Comparison of ENCODE assay signal across 21 mouse cellular contexts in genomic region chrX:37018150-37018654, GRCm38 (mm10). TPM values are rescaled to one million over a fixed set of nuclear protein-coding genes. Genes with fewer than 3 reads are reported as not detected.
"Had no signal": no experiment of that assay in that cellular context is flagged by ENCODE, and none has a peak within 500 bp of the region (broad histone marks: within the 10 kb centered on the region; RNA-seq: fewer than 3 reads in every experiment).

No protein-coding gene starts in this region.

- H3K4me1 ChIP-seq: neural tube, embryonic 13.5 days; neural tube, embryonic 15.5 days; stomach, embryonic 15.5 days had no signal

- DNase-seq: retina, postnatal 1 day; right cerebral cortex, adult 18-20 months; right cerebral cortex, postnatal 14 days; right cerebral cortex, postnatal 25 days; right cerebral cortex, postnatal 4 days; spleen, adult 18-20 months; thymus, adult 18-20 months; thymus, adult 2 months; thymus, postnatal 14 days; thymus, postnatal 25 days; thymus, postnatal 36 days; thymus, postnatal 4 days had no signal

- H3K4me2 ChIP-seq: neural tube, embryonic 13.5 days; neural tube, embryonic 15.5 days; stomach, embryonic 15.5 days had no signal

- H3K27me3 ChIP-seq: neural tube, embryonic 13.5 days; neural tube, embryonic 15.5 days; stomach, embryonic 15.5 days had no signal

- H3K36me3 ChIP-seq: neural tube, embryonic 13.5 days; neural tube, embryonic 15.5 days; stomach, embryonic 15.5 days had no signal

- H3K4me3 ChIP-seq: neural tube, embryonic 13.5 days; neural tube, embryonic 15.5 days; stomach, embryonic 15.5 days had no signal

- H3K9ac ChIP-seq: neural tube, embryonic 13.5 days; neural tube, embryonic 15.5 days; stomach, embryonic 15.5 days had no signal

- H3K27ac ChIP-seq: neural tube, embryonic 13.5 days; neural tube, embryonic 15.5 days; stomach, embryonic 15.5 days; stomach, postnatal 0 days had no signal

- H3K9me3 ChIP-seq: neural tube, embryonic 13.5 days; neural tube, embryonic 15.5 days; stomach, embryonic 15.5 days had no signal

RNA-seq across cellular contexts. Expression of gene Sowahd, which starts 30.4 kb away (rescaled TPM):
- total RNA-seq: neutrophil, adult 5-6 weeks had no signal
- polyA plus RNA-seq: neural tube, embryonic 14.5 days; neural tube, embryonic 15.5 days; stomach, embryonic 14.5 days; stomach, embryonic 16.5 days; urinary bladder, adult 2 months had no signal
